Mouse (Mus musculus) intestine, embryonic 14.5 days (tissue): ENCODE data around the gene Dnase1l3. TPM values are rescaled to one million over a fixed set of nuclear protein-coding genes. Genes with fewer than 3 reads are reported as not detected.

ENCODE experiments used
- ATAC-seq: fragments of 200-750 bp; cut with Nextera tagmentation; replicated peaks from 2 replicates; pipeline ENCODE4 v1.8.0; 2017; ENCODE audit warnings: low read depth, moderate number of reproducible peaks, moderate TSS enrichment, moderate library complexity; ENCODE audit not compliant: low FRiP score, low TSS enrichment
- DNase-seq: peaks from one replicate; pipeline ENCODE4 v3.0.0-alpha.2; 2018; ENCODE audit warnings: low spot score
- H3K27ac ChIP-seq: fragments of 300-500 bp; sonication (generic); 2 replicates; pipeline ENCODE4 v1.5.1; 2014; ENCODE audit warnings: low read depth, mild to moderate bottlenecking, control low read depth
- H3K27me3 ChIP-seq: fragments of 300-500 bp; sonication (generic); replicated peaks from 2 replicates; pipeline ENCODE4 v1.6.1; 2014; ENCODE audit warnings: low read length, control low read depth; ENCODE audit not compliant: control insufficient read depth, insufficient read depth
- H3K36me3 ChIP-seq: fragments of 300-500 bp; sonication (generic); 2 replicates; pipeline ENCODE4 v1.6.1; 2014; ENCODE audit warnings: low read length, control low read depth; ENCODE audit not compliant: control insufficient read depth, insufficient read depth
- H3K4me1 ChIP-seq: fragments of 300-500 bp; sonication (generic); replicated peaks from 2 replicates; pipeline ENCODE4 v1.6.1; 2014; ENCODE audit warnings: low read length, control low read depth, mixed read lengths; ENCODE audit not compliant: control insufficient read depth, insufficient read depth
- H3K4me2 ChIP-seq: fragments of 300-500 bp; sonication (generic); 2 replicates; pipeline ENCODE4 v1.6.1; 2014; ENCODE audit warnings: low read length
- H3K4me3 ChIP-seq: fragments of 300-500 bp; sonication (generic); 2 replicates; pipeline ENCODE4 v1.5.1; 2014; ENCODE audit warnings: low read depth, low read length, control low read depth, mixed read lengths
- H3K9ac ChIP-seq: fragments of 300-500 bp; sonication (generic); 2 replicates; pipeline ENCODE4 v1.6.1; 2014; ENCODE audit warnings: mild to moderate bottlenecking, low read length
- H3K9me3 ChIP-seq: fragments of 300-500 bp; sonication (generic); 2 replicates; pipeline ENCODE4 v1.6.1; 2016; ENCODE audit warnings: low read length, control low read depth; ENCODE audit not compliant: control insufficient read depth
- WGBS: fragments of 180-500 bp; shearing (Covaris S2); extraction: QIAGEN DNeasy Blood & Tissue Kit; methylation state at CpG from one replicate; pipeline ENCODE4 v1.1.7; 2014; 5-methylcytosine and 5-hydroxymethylcytosine counted together
- polyA plus RNA-seq: library from polyadenylated mRNA; unstranded; fragments of >200 nt; fragmentation: Nextera tagmentation; extraction: Ambion mirVana; gene quantifications from 2 replicates; pipeline ENCODE4 v1.2.1, GENCODE M21; 2014

Gene Dnase1l3
- polyA plus RNA-seq, 1 experiment from 2014 or later: 1.1 TPM

GRCm38 (mm10) chr14:8000247-8000646 lies 5.9 kb upstream of the Dnase1l3 start:
- ATAC-seq (no peak), DNase-seq (no peak)
- Histone ChIP-seq H3K4me3 (no peak overlapping the region), H3K36me3 (no peaks in the 10 kb centered on the region), H3K4me2 (no peak overlapping the region), H3K4me1 (no peaks in the 10 kb centered on the region; the same call in 1 of the 2 replicates), H3K9ac (no peak overlapping the region), H3K27me3 (peaks cover 22% of the 10 kb centered on the region), H3K9me3 (no peaks in the 10 kb centered on the region), H3K27ac (no peak overlapping the region)
- 77% methylated on average over 5 of the region's 5 CpGs for WGBS

DNA sequence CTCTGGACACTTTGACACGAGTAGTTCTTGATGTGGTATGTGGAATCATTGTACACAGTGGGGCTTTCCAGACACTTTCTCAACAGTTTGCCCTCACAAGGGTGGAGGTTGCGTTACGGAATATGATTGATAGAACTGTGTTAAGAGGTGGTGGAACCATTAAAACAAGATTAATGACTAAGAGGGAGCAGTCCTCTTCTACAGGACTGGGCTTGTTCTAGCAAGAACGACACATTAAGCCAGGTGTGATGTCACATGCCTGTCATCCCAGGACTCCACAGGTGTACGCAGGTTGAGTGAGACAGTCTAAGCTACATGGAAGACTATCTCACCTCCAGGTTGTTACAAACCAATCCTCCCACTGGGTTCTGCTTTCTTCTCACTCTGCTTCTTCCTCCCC lies 5.1 kb upstream of the Dnase1l3 start:
- H3K36me3 ChIP-seq: no peaks in the 10 kb centered on the region
- no peak overlapping the region for H3K27ac ChIP-seq
- no peak for ATAC-seq
- H3K4me2 ChIP-seq: no peak overlapping the region
- H3K4me3 ChIP-seq: no peak overlapping the region
- H3K4me1 ChIP-seq: no peaks in the 10 kb centered on the region; the same call in 1 of the 2 replicates
- H3K9ac ChIP-seq: no peak overlapping the region
- DNase-seq: no peak
- WGBS: 71% methylated on average over 5 of the region's 5 CpGs
- no peaks in the 10 kb centered on the region for H3K9me3 ChIP-seq
- peaks cover 22% of the 10 kb centered on the region for H3K27me3 ChIP-seq

- Histone ChIP-seq H3K9me3 (no peaks in the 10 kb centered on the region), H3K4me3 (no peak overlapping the region), H3K27me3 (peaks cover 22% of the 10 kb centered on the region), H3K36me3 (no peaks in the 10 kb centered on the region), H3K4me1 (no peaks in the 10 kb centered on the region; the same call in 1 of the 2 replicates), H3K4me2 (no peak overlapping the region), H3K27ac (no peak overlapping the region), H3K9ac (no peak overlapping the region)
- ATAC-seq (no peak), DNase-seq (no peak)
- 76% methylated on average over 3 of the region's 3 CpGs for WGBS
These were observed 4.7 kb upstream of the Dnase1l3 start for GRCm38 (mm10) chr14:7999030-7999429.

GRCm38 (mm10) chr14:7997255-7997696 lies 2.9 kb upstream of the Dnase1l3 start:
- Histone ChIP-seq H3K4me3 (no peak overlapping the region), H3K27me3 (peaks cover 22% of the 10 kb centered on the region), H3K27ac (no peak overlapping the region), H3K9me3 (no peaks in the 10 kb centered on the region), H3K9ac (no peak overlapping the region), H3K36me3 (no peaks in the 10 kb centered on the region), H3K4me1 (no peaks in the 10 kb centered on the region; the same call in 1 of the 2 replicates), H3K4me2 (peak overlapping the region; percentile 37)
- WGBS: 2% methylated on average over 15 of the region's 15 CpGs
- DNase-seq (peak; percentile 94), ATAC-seq (peak; percentile 47; the same call in 1 of the 2 replicates)

DNA sequence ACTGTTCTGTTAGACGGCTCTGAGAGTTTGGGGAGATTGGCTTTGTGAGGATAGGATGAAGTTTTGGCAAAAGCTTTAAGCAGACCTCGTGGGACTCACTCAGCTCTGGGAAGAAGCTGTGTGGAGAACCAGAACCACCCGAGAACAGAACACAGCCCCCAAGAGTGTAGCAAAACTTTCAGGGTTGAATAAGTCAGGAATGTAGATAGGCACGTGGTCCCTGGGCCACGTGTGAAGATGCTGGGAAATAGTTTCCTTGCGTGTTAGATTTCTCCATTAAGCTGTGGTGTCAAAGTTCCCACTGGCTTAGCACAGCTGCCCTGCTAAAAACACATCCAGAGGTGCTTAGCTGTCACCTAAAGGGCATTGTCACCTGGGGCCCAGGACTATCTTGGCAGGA lies 2.2 kb downstream of the Dnase1l3 start:
- Histone ChIP-seq H3K36me3 (no peaks in the 10 kb centered on the region), H3K4me3 (no peak overlapping the region), H3K27me3 (no peaks in the 10 kb centered on the region), H3K27ac (no peak overlapping the region), H3K4me1 (no peaks in the 10 kb centered on the region; the same call in 1 of the 2 replicates), H3K4me2 (no peak overlapping the region), H3K9me3 (no peaks in the 10 kb centered on the region), H3K9ac (no peak overlapping the region)
- ATAC-seq (no peak), DNase-seq (no peak)
- 63% methylated on average over 6 of the region's 6 CpGs for WGBS

- Histone ChIP-seq H3K4me1 (no peaks in the 10 kb centered on the region), H3K9me3 (no peaks in the 10 kb centered on the region), H3K9ac (no peak overlapping the region), H3K4me3 (no peak overlapping the region), H3K27me3 (no peaks in the 10 kb centered on the region), H3K4me2 (no peak overlapping the region), H3K36me3 (no peaks in the 10 kb centered on the region), H3K27ac (no peak overlapping the region)
- DNase-seq (no peak), ATAC-seq (no peak)
- WGBS: 82% methylated on average over 5 of the region's 5 CpGs
These were observed 3.1 kb downstream of the Dnase1l3 start for GRCm38 (mm10) chr14:7991108-7991776.

DNA sequence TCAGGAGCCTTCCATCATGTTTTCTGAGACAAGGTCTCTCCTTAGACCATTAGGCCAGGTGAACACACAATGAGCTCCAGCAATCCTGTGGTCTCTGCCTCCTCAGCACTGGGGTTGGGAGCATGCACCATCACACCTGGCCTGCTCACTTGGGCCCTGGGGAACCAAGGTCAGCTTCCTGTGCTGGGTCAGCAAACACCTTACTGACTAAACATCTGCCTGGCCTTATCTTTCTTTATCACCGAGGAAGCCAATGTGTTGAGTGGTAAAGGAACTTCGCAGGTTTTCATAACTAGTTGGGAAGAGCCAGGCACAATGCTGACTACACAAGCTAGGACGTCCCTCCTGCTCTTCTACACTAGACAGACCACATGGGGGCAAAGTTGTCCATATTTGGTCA lies 4.4 kb downstream of the Dnase1l3 start:
- H3K4me3 ChIP-seq: no peak overlapping the region
- DNase-seq: no peak
- H3K36me3 ChIP-seq: no peaks in the 10 kb centered on the region
- no peak overlapping the region for H3K27ac ChIP-seq
- no peak for ATAC-seq
- no peak overlapping the region for H3K4me2 ChIP-seq
- no peaks in the 10 kb centered on the region for H3K4me1 ChIP-seq
- H3K27me3 ChIP-seq: no peaks in the 10 kb centered on the region
- H3K9ac ChIP-seq: no peak overlapping the region
- no peaks in the 10 kb centered on the region for H3K9me3 ChIP-seq
- WGBS: 68% methylated on average over 3 of the region's 3 CpGs

DNA sequence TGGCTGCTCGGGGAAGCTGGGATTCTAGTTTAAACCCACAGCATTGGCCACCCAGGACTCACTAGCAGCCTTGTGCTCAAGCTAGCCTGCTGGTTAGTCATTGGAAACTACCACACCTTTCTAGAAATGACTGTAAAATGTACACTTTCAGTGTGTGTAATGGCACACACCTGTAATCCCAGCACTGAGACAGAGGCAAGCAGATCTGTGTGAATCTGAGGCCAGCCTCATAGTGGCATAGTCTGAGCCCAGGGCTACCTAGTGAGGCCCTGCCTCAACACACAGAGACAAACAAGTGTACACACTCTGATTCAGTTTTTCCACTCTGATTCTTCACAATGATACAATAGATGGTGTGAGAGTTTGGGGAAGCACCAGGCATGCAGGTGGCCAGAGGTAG lies 5.0 kb downstream of the Dnase1l3 start:
- WGBS: 78% methylated on average over 1 of the region's 1 CpGs

GRCm38 (mm10) chr14:7986913-7987312 lies 7.5 kb downstream of the Dnase1l3 start:
- DNase-seq (no peak), ATAC-seq (no peak)

More for the DNA sequence above, 5.0 kb downstream of the Dnase1l3 start:
- ATAC-seq: no peak
- no peak overlapping the region for H3K4me2 ChIP-seq
- H3K9ac ChIP-seq: no peak overlapping the region
- H3K27me3 ChIP-seq: no peaks in the 10 kb centered on the region
- no peak overlapping the region for H3K27ac ChIP-seq
- H3K9me3 ChIP-seq: no peaks in the 10 kb centered on the region
- no peaks in the 10 kb centered on the region for H3K36me3 ChIP-seq
- H3K4me3 ChIP-seq: no peak overlapping the region
- DNase-seq: no peak
- H3K4me1 ChIP-seq: no peaks in the 10 kb centered on the region

More at GRCm38 (mm10) chr14:7986913-7987312, 7.5 kb downstream of the Dnase1l3 start:
- Histone ChIP-seq H3K4me3 (no peak overlapping the region), H3K27ac (no peak overlapping the region), H3K9me3 (no peaks in the 10 kb centered on the region), H3K9ac (no peak overlapping the region), H3K4me2 (no peak overlapping the region), H3K36me3 (no peaks in the 10 kb centered on the region), H3K4me1 (no peaks in the 10 kb centered on the region), H3K27me3 (no peaks in the 10 kb centered on the region)
- 88% methylated on average over 6 of the region's 6 CpGs for WGBS
